Comparison of ENCODE assay signal across 9 mouse cellular contexts in the genomic region with DNA sequence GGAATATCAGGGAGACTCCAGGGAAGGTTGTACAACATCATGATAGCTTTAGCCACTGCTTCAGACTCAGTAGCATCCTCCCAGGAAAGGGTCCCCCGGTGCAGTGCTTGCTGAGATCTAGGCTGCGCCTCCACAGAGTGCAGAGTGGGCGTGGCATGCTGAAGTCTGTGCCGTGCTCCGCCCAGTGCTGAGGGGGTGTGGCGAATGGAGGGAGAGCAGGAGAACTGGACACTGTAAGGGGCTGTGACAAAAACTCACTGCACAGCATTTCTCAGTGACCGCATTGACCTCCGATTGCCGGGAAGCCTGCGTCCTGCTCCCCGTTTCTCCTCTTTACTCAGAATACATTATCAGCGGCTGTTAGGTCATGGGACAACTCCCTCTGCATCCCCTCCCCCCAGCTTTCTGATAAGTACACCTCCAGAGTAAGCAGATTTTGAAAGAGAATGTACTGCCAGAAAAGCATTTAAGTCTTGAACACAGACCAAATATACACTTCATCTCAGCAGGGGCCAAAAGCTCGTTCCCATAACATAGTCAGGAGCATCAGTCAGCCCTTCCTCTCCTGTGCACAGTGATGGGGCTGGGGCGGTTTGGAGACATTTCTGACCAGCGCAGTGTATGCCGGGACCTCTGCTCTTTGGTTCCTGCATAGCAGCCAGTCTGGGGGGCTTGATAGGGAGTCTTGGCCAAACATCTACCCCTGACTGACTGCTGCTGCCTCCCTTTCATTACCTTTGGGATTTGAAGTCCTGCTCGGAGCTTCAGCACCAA. TPM values are rescaled to one million over a fixed set of nuclear protein-coding genes. Genes with fewer than 3 reads are reported as not detected.
DNase-seq lines count a peak whose midpoint lies in the region; ATAC-seq and TF ChIP-seq lines count a peak whose summit lies in the region.
"Had no signal": no experiment of that assay in that cellular context is flagged by ENCODE, and none has a peak within 500 bp of the region (broad histone marks: within the 10 kb centered on the region; RNA-seq: fewer than 3 reads in every experiment).

No protein-coding gene starts in this region.

- H3K4me1 ChIP-seq in hindbrain, embryonic 14.5 days (replicated peaks; ENCODE audit: control insufficient read depth, insufficient read depth, low read length), result no peaks in the 10 kb centered on the region; the same call in 1 of the 2 replicates
- H3K4me1 ChIP-seq in hindbrain, postnatal 0 days (ENCODE audit: insufficient read depth, low read length), result no peaks in the 10 kb centered on the region
- peaks cover 17 to 29% of the 10 kb centered on the region in 2 experiments for H3K4me1 ChIP-seq in heart, embryonic 14.5 days (ENCODE audit: control insufficient read depth in 2 of 2, insufficient read depth in 2 of 2, low read length in 2 of 2)

- no peaks in the 10 kb centered on the region for H3K36me3 ChIP-seq in hindbrain, embryonic 14.5 days (replicated peaks; ENCODE audit: control insufficient read depth, insufficient read depth)
- H3K36me3 ChIP-seq in hindbrain, postnatal 0 days (ENCODE audit: insufficient read depth, low read length), result no peaks in the 10 kb centered on the region
- H3K36me3 ChIP-seq in heart, embryonic 14.5 days (ENCODE audit: control insufficient read depth, insufficient read depth, low read length), result no peaks in the 10 kb centered on the region

- peak; percentile 15; the same call in 1 of the 2 replicates for ATAC-seq in hindbrain, embryonic 14.5 days (ENCODE audit: low FRiP score)
- ATAC-seq in hindbrain, postnatal 0 days, result no peak
- ATAC-seq in heart, embryonic 14.5 days (ENCODE audit: insufficient number of reproducible peaks, insufficient read depth, low FRiP score, low read depth), result peak; percentile 88

- no peak overlapping the region for H3K27ac ChIP-seq in hindbrain, embryonic 14.5 days
- H3K27ac ChIP-seq in hindbrain, postnatal 0 days, result no peak overlapping the region
- peak overlapping the region; percentile 81 to 87 for H3K27ac ChIP-seq in heart, embryonic 14.5 days (replicated peaks in 1 of 2; ENCODE audit: control insufficient read depth in 1 of 2, insufficient read depth in 1 of 2, low read depth in 2 of 2, low read length in 2 of 2)

- no peak overlapping the region for H3K4me2 ChIP-seq in hindbrain, embryonic 14.5 days (replicated peaks)
- no peak overlapping the region for H3K4me2 ChIP-seq in hindbrain, postnatal 0 days (ENCODE audit: low read depth, low read length)
- peak overlapping the region; percentile 64 for H3K4me2 ChIP-seq in heart, embryonic 14.5 days (ENCODE audit: low read length)

- WGBS in hindbrain, embryonic 14.5 days, result 73% methylated on average over 17 of the region's 17 CpGs
- 70% methylated on average over 17 of the region's 17 CpGs for whole genome bisulfite sequencing in hindbrain, postnatal 0 days
- WGBS in heart, embryonic 14.5 days, result 19% methylated on average over 17 of the region's 17 CpGs

- no peak overlapping the region for H3K9ac ChIP-seq in hindbrain, embryonic 14.5 days
- no peak overlapping the region for H3K9ac ChIP-seq in hindbrain, postnatal 0 days (replicated peaks; ENCODE audit: low read length)
- H3K9ac ChIP-seq in heart, embryonic 14.5 days (ENCODE audit: low read length), result peak overlapping the region; percentile 51; the same call in 1 of the 2 replicates

- no peaks in the 10 kb centered on the region for H3K27me3 ChIP-seq in hindbrain, embryonic 14.5 days (ENCODE audit: control insufficient read depth, insufficient read depth, low read length)
- H3K27me3 ChIP-seq in hindbrain, postnatal 0 days (ENCODE audit: insufficient read depth, low read length), result no peaks in the 10 kb centered on the region
- no peaks in the 10 kb centered on the region for H3K27me3 ChIP-seq in heart, embryonic 14.5 days (ENCODE audit: control insufficient read depth, insufficient read depth, low read length)

- no peak overlapping the region for H3K4me3 ChIP-seq in hindbrain, embryonic 14.5 days (replicated peaks; ENCODE audit: low read length)
- H3K4me3 ChIP-seq in hindbrain, postnatal 0 days (ENCODE audit: low read length), result no peak overlapping the region
- H3K4me3 ChIP-seq in heart, embryonic 14.5 days (ENCODE audit: control insufficient read depth in 1 of 2, insufficient read depth in 1 of 2, low read depth in 1 of 2, low read length in 2 of 2), result peak overlapping the region; percentile 29 to 34
- H3K4me3 ChIP-seq: erythroblast, embryonic 14.5 days had no signal

- no peak for DNase-seq in hindbrain, embryonic 14.5 days (ENCODE audit: low spot score)
- no peak for DNase-seq in hindbrain, postnatal 0 days (ENCODE audit: low spot score)
- DNase-seq in adrenal gland, postnatal 14 days, result peak; percentile 70
- DNase-seq in kidney, postnatal 25 days, result peak; percentile 47 to 59
- DNase-seq in lung, postnatal 4 days, result peak; percentile 58 to 60
- no peak for DNase-seq in spleen, postnatal 36 days (ENCODE audit: low spot score in 2 of 2)
- DNase-seq in thymus, postnatal 10 days (ENCODE audit: low spot score in 2 of 2), result no peak

- no peak for TF ChIP-seq CTCF in hindbrain, postnatal 0 days (IDR thresholded peaks at IDR 0.05; ENCODE audit: low read depth)

- H3K9me3 ChIP-seq in hindbrain, embryonic 14.5 days (ENCODE audit: control insufficient read depth, low read length), result no peaks in the 10 kb centered on the region
- H3K9me3 ChIP-seq in hindbrain, postnatal 0 days (ENCODE audit: low read length), result no peaks in the 10 kb centered on the region
- no peaks in the 10 kb centered on the region for H3K9me3 ChIP-seq in heart, embryonic 14.5 days (ENCODE audit: control insufficient read depth, low read length)

RNA-seq across cellular contexts. Expression of gene Dst, which starts 37.1 kb away (rescaled TPM):
- 58.1 and 63.1 TPM in 2 replicates for polyA plus RNA-seq in hindbrain, embryonic 14.5 days (2014; fragmentation: Nextera tagmentation; extraction: Ambion mirVana)
- 149 and 155 TPM in 2 replicates for total RNA-seq in hindbrain, postnatal 0 days (2014; rRNA removed)
- 30.7 and 33.0 TPM in 2 replicates for polyA plus RNA-seq in hindbrain, postnatal 0 days (2015; fragmentation: Nextera tagmentation; extraction: Ambion mirVana)
- 115 and 125 TPM in 2 replicates for total RNA-seq in adrenal gland, postnatal 14 days (2021)
- polyA plus RNA-seq in heart, embryonic 14.5 days (2014; fragmentation: Nextera tagmentation; extraction: Ambion mirVana), result 38.2 and 38.6 TPM in 2 replicates

RNA-seq across cellular contexts. Expression of gene Bend6, which starts 37.5 kb away (rescaled TPM):
- 55.9 and 75.5 TPM in 2 replicates for polyA plus RNA-seq in hindbrain, embryonic 14.5 days (2014; fragmentation: Nextera tagmentation; extraction: Ambion mirVana)
- total RNA-seq in hindbrain, postnatal 0 days (2014; rRNA removed), result 99.4 and 107 TPM in 2 replicates
- 97.8 and 99.2 TPM in 2 replicates for polyA plus RNA-seq in hindbrain, postnatal 0 days (2015; fragmentation: Nextera tagmentation; extraction: Ambion mirVana)
- 0.85 and 1.8 TPM in 2 replicates for total RNA-seq in adrenal gland, postnatal 14 days (2021)
- 4.7 and 6.0 TPM in 2 replicates for polyA plus RNA-seq in heart, embryonic 14.5 days (2014; fragmentation: Nextera tagmentation; extraction: Ambion mirVana)
- polyA plus RNA-seq: erythroblast, embryonic 14.5 days had no signal

Comparison
In these comparisons a context has a peak if more than half of its experiments do, and no peak if none do; other contexts are left out.
1. DNase-seq: peak in adrenal gland, postnatal 14 days (single experiment), kidney, postnatal 25 days (2 of 2) and lung, postnatal 4 days (2 of 2); none in hindbrain, embryonic 14.5 days (single experiment), hindbrain, postnatal 0 days (single experiment), spleen, postnatal 36 days (0 of 2) and thymus, postnatal 10 days (0 of 2).
2. H3K27ac ChIP-seq: peak in heart, embryonic 14.5 days (2 of 2); none in hindbrain, embryonic 14.5 days (single experiment) and hindbrain, postnatal 0 days (single experiment).
3. H3K4me3 ChIP-seq: peak in heart, embryonic 14.5 days (2 of 2); none in hindbrain, embryonic 14.5 days (single experiment) and hindbrain, postnatal 0 days (single experiment).